In the genomic region with DNA sequence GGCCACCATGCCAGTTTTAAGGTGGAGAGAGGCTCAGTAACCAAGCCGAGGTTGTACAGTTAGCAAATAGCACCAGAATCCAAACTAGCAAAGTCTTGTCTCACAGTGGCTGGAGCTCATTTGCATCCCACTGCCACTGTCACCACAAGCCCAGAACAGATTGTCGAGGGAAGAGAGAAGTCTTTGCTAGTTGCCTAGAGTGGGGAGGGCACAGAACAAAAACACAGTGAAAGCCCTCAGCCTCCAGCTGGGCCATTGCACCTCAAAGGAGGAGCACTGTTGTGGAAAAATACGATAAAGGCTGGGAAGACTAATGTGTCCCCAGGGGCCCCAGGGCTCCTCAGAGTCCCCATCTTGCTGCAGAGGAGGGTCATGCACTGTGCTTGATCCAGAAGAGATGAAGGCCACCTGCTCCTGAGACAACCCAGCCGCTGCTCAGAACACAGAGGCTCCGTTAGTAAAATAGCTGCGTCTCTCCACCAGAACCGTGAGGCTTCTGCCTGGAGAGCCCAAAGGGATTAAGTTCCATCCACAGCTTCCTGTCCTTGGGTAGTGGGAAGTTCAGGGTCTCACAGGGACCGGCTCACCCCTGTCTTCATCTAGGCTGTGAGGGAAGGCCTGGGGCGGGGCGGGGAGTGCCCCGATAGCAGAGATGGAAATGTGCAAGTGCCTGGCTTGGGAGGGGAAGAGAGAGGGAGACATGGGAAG, we compare ENCODE assay signal across 8 mouse cellular contexts. TPM values are rescaled to one million over a fixed set of nuclear protein-coding genes. Genes with fewer than 3 reads are reported as not detected.
DNase-seq lines count a peak whose midpoint lies in the region; ATAC-seq and TF ChIP-seq lines count a peak whose summit lies in the region.

No protein-coding gene starts in this region.

- H3K4me1 ChIP-seq in midbrain, embryonic 12.5 days = peaks cover 13% of the 10 kb centered on the region
- H3K4me1 ChIP-seq in midbrain, embryonic 16.5 days (ENCODE audit: control insufficient read depth, insufficient read depth, low read length) = no peaks in the 10 kb centered on the region
- H3K4me1 ChIP-seq in heart, adult 2 months (ENCODE audit: control insufficient read depth, insufficient read depth, low read length) = peaks cover 3% of the 10 kb centered on the region; the same call in 1 of the 2 replicates
- H3K4me1 ChIP-seq in kidney, embryonic 14.5 days (ENCODE audit: control insufficient read depth, insufficient read depth, low read length) = peaks cover 17% of the 10 kb centered on the region
- H3K4me1 ChIP-seq in stomach, embryonic 16.5 days (ENCODE audit: control insufficient read depth, insufficient read depth, low read length) = peaks cover 19% of the 10 kb centered on the region
- H3K4me1 ChIP-seq in cerebellum, adult 2 months (ENCODE audit: control insufficient read depth, insufficient read depth, low read length) = no peaks in the 10 kb centered on the region

- no peaks in the 10 kb centered on the region for H3K36me3 ChIP-seq in midbrain, embryonic 12.5 days
- H3K36me3 ChIP-seq in midbrain, embryonic 16.5 days (ENCODE audit: control insufficient read depth, insufficient read depth, low read length) = no peaks in the 10 kb centered on the region
- no peaks in the 10 kb centered on the region for H3K36me3 ChIP-seq in heart, adult 2 months (ENCODE audit: control insufficient read depth, insufficient read depth, low read length)
- peaks cover 3% of the 10 kb centered on the region for H3K36me3 ChIP-seq in kidney, embryonic 14.5 days (ENCODE audit: control insufficient read depth, insufficient read depth, low read length)
- no peaks in the 10 kb centered on the region for H3K36me3 ChIP-seq in stomach, embryonic 16.5 days (ENCODE audit: control insufficient read depth, insufficient read depth, low read length)

- no peak for ATAC-seq in midbrain, embryonic 12.5 days (ENCODE audit: low FRiP score, low read depth)
- ATAC-seq in midbrain, embryonic 16.5 days = no peak
- peak; percentile 76 for ATAC-seq in kidney, embryonic 14.5 days (ENCODE audit: low FRiP score, low TSS enrichment)
- ATAC-seq in stomach, embryonic 16.5 days (ENCODE audit: insufficient read depth, low FRiP score) = peak; percentile 65

- no peaks in the 10 kb centered on the region for H3K79me2 ChIP-seq in heart, adult 2 months (replicated peaks; ENCODE audit: control insufficient read depth, insufficient read depth, low read length)

- TF ChIP-seq EP300 in heart, adult 2 months (IDR thresholded peaks at IDR 0.05; ENCODE audit: insufficient read depth, low read depth, low read length) = peak; percentile 52; the same call in 1 of the 2 replicates

- TF ChIP-seq POLR2A in heart, adult 2 months (IDR thresholded peaks at IDR 0.05; ENCODE audit: insufficient read depth, low read depth, low read length) = no peak; the same call in 1 of the 2 replicates
- TF ChIP-seq POLR2A in cerebellum, adult 2 months (IDR thresholded peaks at IDR 0.05; ENCODE audit: borderline replicate concordance, insufficient read depth, low read length) = no peak

- no peak overlapping the region for H3K4me2 ChIP-seq in midbrain, embryonic 12.5 days (replicated peaks)
- no peak overlapping the region for H3K4me2 ChIP-seq in midbrain, embryonic 16.5 days (ENCODE audit: low read length)
- no peak overlapping the region for H3K4me2 ChIP-seq in kidney, embryonic 14.5 days (replicated peaks; ENCODE audit: low read depth, low read length)
- H3K4me2 ChIP-seq in stomach, embryonic 16.5 days (ENCODE audit: low read depth, low read length) = 0 out of 2 replicates have a peak overlapping the region, but pooled peaks have one; percentile 17

- no peaks in the 10 kb centered on the region for H3K9me3 ChIP-seq in midbrain, embryonic 12.5 days
- no peaks in the 10 kb centered on the region for H3K9me3 ChIP-seq in midbrain, embryonic 16.5 days (replicated peaks; ENCODE audit: control insufficient read depth, low read length, poor library complexity, severe bottlenecking)
- H3K9me3 ChIP-seq in kidney, embryonic 14.5 days (ENCODE audit: control insufficient read depth, low read length) = no peaks in the 10 kb centered on the region
- no peaks in the 10 kb centered on the region for H3K9me3 ChIP-seq in stomach, embryonic 16.5 days (replicated peaks; ENCODE audit: control insufficient read depth, low read length)

- intact Hi-C loops in heart, adult 2 months (cut with DNase I) = no loop called here

- no peak overlapping the region for H3K4me3 ChIP-seq in midbrain, embryonic 12.5 days
- H3K4me3 ChIP-seq in midbrain, embryonic 16.5 days (ENCODE audit: low read depth, low read length) = no peak overlapping the region
- no peak overlapping the region for H3K4me3 ChIP-seq in heart, adult 2 months
- no peak overlapping the region for H3K4me3 ChIP-seq in kidney, embryonic 14.5 days (ENCODE audit: low read length)
- H3K4me3 ChIP-seq in stomach, embryonic 16.5 days (replicated peaks; ENCODE audit: low read length) = no peak overlapping the region
- H3K4me3 ChIP-seq in cerebellum, adult 2 months (replicated peaks; ENCODE audit: insufficient read depth, low read depth, low read length) = no peak overlapping the region

- H3K27ac ChIP-seq in midbrain, embryonic 12.5 days (replicated peaks) = 0 out of 2 replicates have a peak overlapping the region, but pooled peaks have one; percentile 42
- H3K27ac ChIP-seq in midbrain, embryonic 16.5 days (ENCODE audit: low read length) = no peak overlapping the region
- peak overlapping the region; percentile 66 for H3K27ac ChIP-seq in heart, adult 2 months
- peak overlapping the region; percentile 93 for H3K27ac ChIP-seq in kidney, embryonic 14.5 days (ENCODE audit: low read depth, low read length)
- peak overlapping the region; percentile 96 for H3K27ac ChIP-seq in stomach, embryonic 16.5 days (ENCODE audit: low read length)
- no peak overlapping the region for H3K27ac ChIP-seq in cerebellum, adult 2 months (ENCODE audit: insufficient read depth, low read length)

- peaks cover under 1% of the 10 kb centered on the region; the same call in 1 of the 2 replicates for H3K27me3 ChIP-seq in midbrain, embryonic 12.5 days
- H3K27me3 ChIP-seq in midbrain, embryonic 16.5 days (ENCODE audit: control insufficient read depth, insufficient read depth, low read depth, low read length) = no peaks in the 10 kb centered on the region
- H3K27me3 ChIP-seq in heart, adult 2 months (ENCODE audit: control insufficient read depth, insufficient read depth, low read length) = no peaks in the 10 kb centered on the region
- H3K27me3 ChIP-seq in kidney, embryonic 14.5 days (ENCODE audit: control insufficient read depth, insufficient read depth, low read length) = no peaks in the 10 kb centered on the region
- no peaks in the 10 kb centered on the region for H3K27me3 ChIP-seq in stomach, embryonic 16.5 days (ENCODE audit: control insufficient read depth, insufficient read depth, low read length)
- H3K27me3 ChIP-seq in cerebellum, adult 2 months (ENCODE audit: control insufficient read depth, insufficient read depth, low read length) = no peaks in the 10 kb centered on the region

- TF ChIP-seq CTCF in heart, adult 2 months (IDR thresholded peaks at IDR 0.05) = peak; percentile 7; the same call in 1 of the 2 replicates
- TF ChIP-seq CTCF in cerebellum, adult 2 months (IDR thresholded peaks at IDR 0.05; ENCODE audit: borderline replicate concordance, insufficient read depth, low read depth, low read length) = no peak

- H3K9ac ChIP-seq in midbrain, embryonic 12.5 days (replicated peaks) = no peak overlapping the region
- H3K9ac ChIP-seq in midbrain, embryonic 16.5 days (ENCODE audit: low read depth, low read length) = no peak overlapping the region
- no peak overlapping the region for H3K9ac ChIP-seq in heart, adult 2 months (ENCODE audit: low read depth, low read length)
- peak overlapping the region; percentile 28; the same call in 1 of the 2 replicates for H3K9ac ChIP-seq in kidney, embryonic 14.5 days (ENCODE audit: low read depth, low read length)
- H3K9ac ChIP-seq in stomach, embryonic 16.5 days (ENCODE audit: low read length) = peak overlapping the region; percentile 25; the same call in 1 of the 2 replicates

- peak; percentile 61 to 76 for DNase-seq in heart, adult 2 months
- DNase-seq in right cerebral cortex, postnatal 10 days (ENCODE audit: low spot score in 2 of 2) = no peak
- DNase-seq in cerebellum, adult 2 months = no peak
- DNase-seq in frontal cortex, adult 2 months (ENCODE audit: extremely low spot score in 1 of 2, low spot score in 1 of 2) = no peak

- WGBS in midbrain, embryonic 12.5 days = 9% methylated on average over 11 of the region's 11 CpGs
- 17% methylated on average over 11 of the region's 11 CpGs for WGBS in midbrain, embryonic 16.5 days
- 24% methylated on average over 11 of the region's 11 CpGs for WGBS in heart, adult 2 months
- WGBS in kidney, embryonic 14.5 days = 11% methylated on average over 11 of the region's 11 CpGs
- WGBS in stomach, embryonic 16.5 days = 20% methylated on average over 11 of the region's 11 CpGs
- 22% methylated on average over 11 of the region's 11 CpGs for WGBS in cerebellum, adult 2 months

RNA-seq across cellular contexts. Expression of a gene that starts 12.8 kb away (rescaled TPM):
- 0.31 TPM in 1 of 2 replicates, not detected in the other for polyA plus RNA-seq in midbrain, embryonic 12.5 days (2016; fragmentation: Nextera tagmentation; extraction: Ambion mirVana)
- polyA plus RNA-seq in midbrain, embryonic 16.5 days (2015; fragmentation: Nextera tagmentation; extraction: Ambion mirVana) = 0.45 and 0.89 TPM in 2 replicates
- total RNA-seq in heart, adult 2 months (2021) = 1 to 10 TPM; 5.8 to 7.1 TPM
- polyA plus RNA-seq in heart, adult 2 months (2012; rRNA removed) = 5.6 and 7.1 TPM in 2 replicates
- 46.9 and 61.8 TPM in 2 replicates for polyA plus RNA-seq in kidney, embryonic 14.5 days (2014; fragmentation: Nextera tagmentation; extraction: Ambion mirVana)
- 20.0 and 20.6 TPM in 2 replicates for polyA plus RNA-seq in stomach, embryonic 16.5 days (2015; fragmentation: Nextera tagmentation; extraction: Ambion mirVana)
- polyA plus RNA-seq in cerebellum, adult 2 months (2012; rRNA removed) = 0.76 and 0.90 TPM in 2 replicates
- polyA plus RNA-seq in frontal cortex, adult 2 months (2012; rRNA removed) = 0.59 and 0.72 TPM in 2 replicates

RNA-seq across cellular contexts. Expression of a gene that starts 16.7 kb away (rescaled TPM):
- polyA plus RNA-seq in midbrain, embryonic 12.5 days (2016; fragmentation: Nextera tagmentation; extraction: Ambion mirVana) = not detected in 2 replicates
- not detected in 2 replicates for polyA plus RNA-seq in midbrain, embryonic 16.5 days (2015; fragmentation: Nextera tagmentation; extraction: Ambion mirVana)
- total RNA-seq in heart, adult 2 months (2021) = not detected
- polyA plus RNA-seq in heart, adult 2 months (2012; rRNA removed) = not detected in 2 replicates
- polyA plus RNA-seq in kidney, embryonic 14.5 days (2014; fragmentation: Nextera tagmentation; extraction: Ambion mirVana) = 28.2 and 37.2 TPM in 2 replicates
- polyA plus RNA-seq in stomach, embryonic 16.5 days (2015; fragmentation: Nextera tagmentation; extraction: Ambion mirVana) = 0.62 and 1.4 TPM in 2 replicates
- polyA plus RNA-seq in cerebellum, adult 2 months (2012; rRNA removed) = not detected in 2 replicates
- not detected in 2 replicates for polyA plus RNA-seq in frontal cortex, adult 2 months (2012; rRNA removed)

RNA-seq across cellular contexts. Expression of a gene that starts 29.7 kb away (rescaled TPM):
- polyA plus RNA-seq in midbrain, embryonic 12.5 days (2016; fragmentation: Nextera tagmentation; extraction: Ambion mirVana) = 142 and 147 TPM in 2 replicates
- polyA plus RNA-seq in midbrain, embryonic 16.5 days (2015; fragmentation: Nextera tagmentation; extraction: Ambion mirVana) = 181 and 187 TPM in 2 replicates
- 10 to 100 TPM; 33.9 to 37.6 TPM for total RNA-seq in heart, adult 2 months (2021)
- polyA plus RNA-seq in heart, adult 2 months (2012; rRNA removed) = 42.9 and 43.5 TPM in 2 replicates
- polyA plus RNA-seq in kidney, embryonic 14.5 days (2014; fragmentation: Nextera tagmentation; extraction: Ambion mirVana) = 127 and 147 TPM in 2 replicates
- polyA plus RNA-seq in stomach, embryonic 16.5 days (2015; fragmentation: Nextera tagmentation; extraction: Ambion mirVana) = 121 and 128 TPM in 2 replicates
- 80.5 and 83.5 TPM in 2 replicates for polyA plus RNA-seq in cerebellum, adult 2 months (2012; rRNA removed)
- polyA plus RNA-seq in frontal cortex, adult 2 months (2012; rRNA removed) = 82.4 and 82.7 TPM in 2 replicates

RNA-seq across cellular contexts. Expression of a gene that starts 35.4 kb away (rescaled TPM):
- not detected in 2 replicates for polyA plus RNA-seq in midbrain, embryonic 12.5 days (2016; fragmentation: Nextera tagmentation; extraction: Ambion mirVana)
- polyA plus RNA-seq in midbrain, embryonic 16.5 days (2015; fragmentation: Nextera tagmentation; extraction: Ambion mirVana) = not detected in 2 replicates
- not detected for total RNA-seq in heart, adult 2 months (2021)
- not detected in 2 replicates for polyA plus RNA-seq in heart, adult 2 months (2012; rRNA removed)
- 1.1 TPM in 2 replicates for polyA plus RNA-seq in kidney, embryonic 14.5 days (2014; fragmentation: Nextera tagmentation; extraction: Ambion mirVana)
- polyA plus RNA-seq in stomach, embryonic 16.5 days (2015; fragmentation: Nextera tagmentation; extraction: Ambion mirVana) = not detected in 2 replicates
- polyA plus RNA-seq in cerebellum, adult 2 months (2012; rRNA removed) = not detected in 2 replicates
- polyA plus RNA-seq in frontal cortex, adult 2 months (2012; rRNA removed) = not detected in 2 replicates

RNA-seq across cellular contexts. Expression of a gene that starts 40.4 kb away (rescaled TPM):
- not detected in 2 replicates for polyA plus RNA-seq in midbrain, embryonic 12.5 days (2016; fragmentation: Nextera tagmentation; extraction: Ambion mirVana)
- not detected in 2 replicates for polyA plus RNA-seq in midbrain, embryonic 16.5 days (2015; fragmentation: Nextera tagmentation; extraction: Ambion mirVana)
- total RNA-seq in heart, adult 2 months (2021) = not detected
- not detected in 2 replicates for polyA plus RNA-seq in heart, adult 2 months (2012; rRNA removed)
- not detected in 2 replicates for polyA plus RNA-seq in kidney, embryonic 14.5 days (2014; fragmentation: Nextera tagmentation; extraction: Ambion mirVana)
- not detected in 2 replicates for polyA plus RNA-seq in stomach, embryonic 16.5 days (2015; fragmentation: Nextera tagmentation; extraction: Ambion mirVana)
- not detected in 2 replicates for polyA plus RNA-seq in cerebellum, adult 2 months (2012; rRNA removed)
- not detected in 2 replicates for polyA plus RNA-seq in frontal cortex, adult 2 months (2012; rRNA removed)

Comparison
In these comparisons a context has a peak if more than half of its experiments do, and no peak if none do; other contexts are left out.
1. H3K27ac ChIP-seq: peak in midbrain, embryonic 12.5 days (single experiment), heart, adult 2 months (single experiment), kidney, embryonic 14.5 days (single experiment) and stomach, embryonic 16.5 days (single experiment); none in midbrain, embryonic 16.5 days (single experiment) and cerebellum, adult 2 months (single experiment).
2. ATAC-seq: peak in kidney, embryonic 14.5 days (single experiment) and stomach, embryonic 16.5 days (single experiment); none in midbrain, embryonic 12.5 days (single experiment) and midbrain, embryonic 16.5 days (single experiment).
3. H3K9ac ChIP-seq: peak in kidney, embryonic 14.5 days (single experiment) and stomach, embryonic 16.5 days (single experiment); none in midbrain, embryonic 12.5 days (single experiment), midbrain, embryonic 16.5 days (single experiment) and heart, adult 2 months (single experiment).
4. DNase-seq: peak in heart, adult 2 months (2 of 2); none in right cerebral cortex, postnatal 10 days (0 of 2), cerebellum, adult 2 months (0 of 2) and frontal cortex, adult 2 months (0 of 2).
5. RNA of a gene that starts 16.7 kb away (polyA plus RNA-seq): 28.2 to 37.2 TPM in kidney, embryonic 14.5 days; 0.62 to 1.4 TPM in stomach, embryonic 16.5 days, not detected in midbrain, embryonic 16.5 days, not detected in heart, adult 2 months, not detected in midbrain, embryonic 12.5 days, not detected in cerebellum, adult 2 months and not detected in frontal cortex, adult 2 months; every median in the first group is over 10 times any median in the second.